Mouse (Mus musculus) midbrain, embryonic 13.5 days (tissue): ENCODE data around the gene Ereg. TPM values are rescaled to one million over a fixed set of nuclear protein-coding genes. Genes with fewer than 3 reads are reported as not detected.

ENCODE experiments used
- ATAC-seq: fragments of 200-750 bp; cut with Nextera tagmentation; 2 replicates; pipeline ENCODE4 v1.8.0; 2017; ENCODE audit warnings: mild to moderate bottlenecking, moderate TSS enrichment, moderate library complexity
- H3K27ac ChIP-seq: fragments of 300-500 bp; sonication (generic); 2 replicates; pipeline ENCODE4 v1.5.1; 2015; ENCODE audit warnings: inconsistent platforms, mild to moderate bottlenecking, moderate library complexity
- H3K27me3 ChIP-seq: fragments of 300-500 bp; sonication (generic); 2 replicates; pipeline ENCODE4 v1.6.1; 2015; ENCODE audit warnings: mild to moderate bottlenecking, inconsistent platforms
- H3K36me3 ChIP-seq: fragments of 300-500 bp; sonication (generic); 2 replicates; pipeline ENCODE4 v1.6.1; 2015; ENCODE audit warnings: mild to moderate bottlenecking, inconsistent platforms
- H3K4me1 ChIP-seq: fragments of 300-500 bp; sonication (generic); replicated peaks from 2 replicates; pipeline ENCODE4 v1.6.1; 2015; ENCODE audit warnings: inconsistent platforms
- H3K4me2 ChIP-seq: fragments of 300-500 bp; sonication (generic); replicated peaks from 2 replicates; pipeline ENCODE4 v1.6.1; 2015; ENCODE audit warnings: moderate library complexity, mild to moderate bottlenecking, inconsistent platforms
- H3K4me3 ChIP-seq: fragments of 300-500 bp; sonication (generic); replicated peaks from 2 replicates; pipeline ENCODE4 v1.5.1; 2015; ENCODE audit warnings: mild to moderate bottlenecking, inconsistent platforms
- H3K9ac ChIP-seq: fragments of 300-500 bp; sonication (generic); replicated peaks from 2 replicates; pipeline ENCODE4 v1.6.1; 2015; ENCODE audit warnings: mild to moderate bottlenecking, inconsistent platforms
- H3K9me3 ChIP-seq: fragments of 300-500 bp; sonication (generic); 2 replicates; pipeline ENCODE4 v1.6.1; 2016; ENCODE audit warnings: mild to moderate bottlenecking, inconsistent platforms
- WGBS: fragments of 180-500 bp; shearing (Covaris S2); methylation state at CpG from one replicate; pipeline ENCODE4 v1.1.7; 2015; 5-methylcytosine and 5-hydroxymethylcytosine counted together
- polyA plus RNA-seq: library from polyadenylated mRNA; unstranded; fragments of >200 nt; fragmentation: Nextera tagmentation; extraction: Ambion mirVana; gene quantifications from 2 replicates; pipeline ENCODE4 v1.2.1, GENCODE M21; 2015

Ereg gene
- polyA plus RNA-seq, 1 experiment from 2014 or later = not detected

GRCm38 (mm10) chr5:91074026-91074425, 396 bp upstream of the Ereg start:
- Histone ChIP-seq H3K36me3 (no peaks in the 10 kb centered on the region), H3K27me3 (peaks cover 21% of the 10 kb centered on the region), H3K9me3 (no peaks in the 10 kb centered on the region), H3K27ac (no peak overlapping the region), H3K4me2 (peak overlapping the region; percentile 64), H3K4me1 (peaks cover 8% of the 10 kb centered on the region), H3K4me3 (peak overlapping the region; percentile 38), H3K9ac (no peak overlapping the region; the same call in 1 of the 2 replicates)
- ATAC-seq = no peak
- WGBS = 53% methylated on average over 8 of the region's 8 CpGs

- ATAC-seq = peak; percentile 20; the same call in 1 of the 2 replicates
- Histone ChIP-seq H3K9me3 (no peaks in the 10 kb centered on the region), H3K4me1 (peaks cover 8% of the 10 kb centered on the region), H3K36me3 (no peaks in the 10 kb centered on the region), H3K9ac (no peak overlapping the region), H3K27ac (no peak overlapping the region), H3K27me3 (peaks cover 21% of the 10 kb centered on the region), H3K4me2 (peak overlapping the region; percentile 64), H3K4me3 (no peak overlapping the region)
- WGBS = 41% methylated on average over 1 of the region's 1 CpGs
Measured at GRCm38 (mm10) chr5:91075021-91075420, 599 bp downstream of the Ereg start.

GRCm38 (mm10) chr5:91083016-91083415, 8.6 kb downstream of the Ereg start:
- H3K4me2 ChIP-seq = no peak overlapping the region
- no peaks in the 10 kb centered on the region for H3K9me3 ChIP-seq
- H3K4me1 ChIP-seq = no peaks in the 10 kb centered on the region
- ATAC-seq = no peak
- H3K4me3 ChIP-seq = no peak overlapping the region
- H3K9ac ChIP-seq = no peak overlapping the region
- H3K27me3 ChIP-seq = no peaks in the 10 kb centered on the region
- no peaks in the 10 kb centered on the region for H3K36me3 ChIP-seq
- no peak overlapping the region for H3K27ac ChIP-seq
- WGBS = 85% methylated on average over 5 of the region's 5 CpGs

GRCm38 (mm10) chr5:91085291-91085690, 10.9 kb downstream of the Ereg start:
- H3K27ac ChIP-seq = no peak overlapping the region
- no peak overlapping the region for H3K4me2 ChIP-seq
- H3K4me3 ChIP-seq = no peak overlapping the region
- H3K9me3 ChIP-seq = no peaks in the 10 kb centered on the region
- no peak overlapping the region for H3K9ac ChIP-seq
- 85% methylated on average over 5 of the region's 5 CpGs for WGBS
- H3K36me3 ChIP-seq = no peaks in the 10 kb centered on the region
- ATAC-seq = no peak
- H3K27me3 ChIP-seq = no peaks in the 10 kb centered on the region
- H3K4me1 ChIP-seq = no peaks in the 10 kb centered on the region

GRCm38 (mm10) chr5:91090301-91090700, 15.9 kb downstream of the Ereg start:
- Histone ChIP-seq H3K4me2 (no peak overlapping the region), H3K27ac (no peak overlapping the region), H3K9me3 (no peaks in the 10 kb centered on the region), H3K9ac (no peak overlapping the region), H3K4me3 (no peak overlapping the region), H3K36me3 (no peaks in the 10 kb centered on the region), H3K27me3 (no peaks in the 10 kb centered on the region), H3K4me1 (no peaks in the 10 kb centered on the region)
- ATAC-seq = no peak
- WGBS = 83% methylated on average over 3 of the region's 3 CpGs

GRCm38 (mm10) chr5:91097911-91098614, 23.6 kb downstream of the Ereg start:
- no peaks in the 10 kb centered on the region for H3K9me3 ChIP-seq
- no peaks in the 10 kb centered on the region for H3K27me3 ChIP-seq
- H3K4me1 ChIP-seq = no peaks in the 10 kb centered on the region
- 91% methylated on average over 10 of the region's 10 CpGs for WGBS
- H3K4me2 ChIP-seq = no peak overlapping the region
- ATAC-seq = no peak
- no peak overlapping the region for H3K27ac ChIP-seq
- H3K9ac ChIP-seq = no peak overlapping the region
- H3K4me3 ChIP-seq = no peak overlapping the region
- no peaks in the 10 kb centered on the region for H3K36me3 ChIP-seq

GRCm38 (mm10) chr5:91101742-91102141, 27.3 kb downstream of the Ereg start:
- Histone ChIP-seq H3K4me1 (no peaks in the 10 kb centered on the region), H3K9ac (no peak overlapping the region), H3K27ac (no peak overlapping the region), H3K27me3 (no peaks in the 10 kb centered on the region), H3K36me3 (no peaks in the 10 kb centered on the region), H3K9me3 (no peaks in the 10 kb centered on the region), H3K4me3 (no peak overlapping the region), H3K4me2 (no peak overlapping the region)
- WGBS = 94% methylated on average over 5 of the region's 5 CpGs
- no peak for ATAC-seq

- H3K36me3 ChIP-seq = no peaks in the 10 kb centered on the region
- H3K4me3 ChIP-seq = no peak overlapping the region
- no peaks in the 10 kb centered on the region for H3K27me3 ChIP-seq
- no peak overlapping the region for H3K27ac ChIP-seq
- ATAC-seq = no peak
- no peaks in the 10 kb centered on the region for H3K4me1 ChIP-seq
- WGBS = 85% methylated on average over 7 of the region's 7 CpGs
- H3K9ac ChIP-seq = no peak overlapping the region
- no peak overlapping the region for H3K4me2 ChIP-seq
- no peaks in the 10 kb centered on the region for H3K9me3 ChIP-seq
Measured at GRCm38 (mm10) chr5:91103943-91104665, 29.7 kb downstream of the Ereg start.

- Histone ChIP-seq H3K4me2 (no peak overlapping the region), H3K9ac (no peak overlapping the region), H3K4me3 (no peak overlapping the region), H3K27me3 (no peaks in the 10 kb centered on the region), H3K9me3 (no peaks in the 10 kb centered on the region), H3K4me1 (no peaks in the 10 kb centered on the region), H3K36me3 (no peaks in the 10 kb centered on the region), H3K27ac (no peak overlapping the region)
- 58% methylated on average over 5 of the region's 5 CpGs for WGBS
- ATAC-seq = no peak
Measured at GRCm38 (mm10) chr5:91106248-91106647, 31.8 kb downstream of the Ereg start.

GRCm38 (mm10) chr5:91110023-91110670, 35.7 kb downstream of the Ereg start:
- ATAC-seq = no peak
- 92% methylated on average over 6 of the region's 6 CpGs for WGBS
- no peak overlapping the region for H3K9ac ChIP-seq
- H3K4me2 ChIP-seq = no peak overlapping the region
- no peak overlapping the region for H3K27ac ChIP-seq
- H3K4me1 ChIP-seq = no peaks in the 10 kb centered on the region
- no peaks in the 10 kb centered on the region for H3K36me3 ChIP-seq
- H3K9me3 ChIP-seq = no peaks in the 10 kb centered on the region
- no peaks in the 10 kb centered on the region for H3K27me3 ChIP-seq
- no peak overlapping the region for H3K4me3 ChIP-seq

GRCm38 (mm10) chr5:91111019-91111418, 36.6 kb downstream of the Ereg start:
- Histone ChIP-seq H3K9ac (no peak overlapping the region), H3K27me3 (no peaks in the 10 kb centered on the region), H3K4me1 (no peaks in the 10 kb centered on the region), H3K4me3 (no peak overlapping the region), H3K27ac (no peak overlapping the region), H3K36me3 (no peaks in the 10 kb centered on the region), H3K9me3 (no peaks in the 10 kb centered on the region), H3K4me2 (no peak overlapping the region)
- 86% methylated on average over 8 of the region's 8 CpGs for WGBS
- no peak for ATAC-seq

- H3K27me3 ChIP-seq = no peaks in the 10 kb centered on the region
- ATAC-seq = no peak
- H3K9me3 ChIP-seq = no peaks in the 10 kb centered on the region
- no peaks in the 10 kb centered on the region for H3K36me3 ChIP-seq
- no peaks in the 10 kb centered on the region for H3K4me1 ChIP-seq
- no peak overlapping the region for H3K9ac ChIP-seq
- no peak overlapping the region for H3K4me2 ChIP-seq
- H3K4me3 ChIP-seq = no peak overlapping the region
- 88% methylated on average over 2 of the region's 2 CpGs for WGBS
- no peak overlapping the region for H3K27ac ChIP-seq
Measured at GRCm38 (mm10) chr5:91113967-91114366, 39.5 kb downstream of the Ereg start.
